Mouse (Mus musculus) MEL (cell line): ENCODE data around the gene Ino80b.

ENCODE experiments used
- CHD2 ChIP-seq: IDR thresholded peaks from 2 replicates; pipeline ENCODE4 v1.6.1; 2011; ENCODE audit warnings: low read length, improper control_type of control experiment
- CTCF ChIP-seq, 3 experiments: IDR thresholded peaks in 2 of 3; conservative IDR thresholded peaks in 1 of 3; 2 replicates each; pipeline ENCODE4 v1.5.1; 2011 to 2012; ENCODE audit warnings: low read length in 3 of 3, low read depth in 2 of 3, mild to moderate bottlenecking in 2 of 3, improper control_type of control experiment in 1 of 3, inconsistent platforms in 1 of 3, mixed read lengths in 1 of 3, moderate library complexity in 1 of 3; ENCODE audit not compliant: control insufficient read depth in 1 of 3, insufficient read depth in 1 of 3, poor library complexity in 1 of 3, severe bottlenecking in 1 of 3
- E2F4 ChIP-seq: IDR thresholded peaks from 2 replicates; pipeline ENCODE4 v1.6.1; 2011; ENCODE audit warnings: low read depth, low read length, improper control_type of control experiment, borderline replicate concordance
- EP300 ChIP-seq, 2 experiments: IDR thresholded peaks; 2 replicates each; pipeline ENCODE4 v1.6.1; 2011; ENCODE audit warnings: improper control_type of control experiment in 2 of 2, low read length in 2 of 2, low read depth in 1 of 2, mild to moderate bottlenecking in 1 of 2
- GATA1 ChIP-seq: IDR thresholded peaks from 2 replicates; pipeline ENCODE4 v1.6.1; 2011; ENCODE audit warnings: low read depth, low read length, improper control_type of control experiment
- HCFC1 ChIP-seq: IDR thresholded peaks from 2 replicates; pipeline ENCODE4 v1.6.1; 2012; ENCODE audit warnings: low read depth, mild to moderate bottlenecking, inconsistent platforms, low read length, improper control_type of control experiment, moderate library complexity
- JUND ChIP-seq: IDR thresholded peaks from 2 replicates; pipeline ENCODE4 v1.6.1; 2011; ENCODE audit warnings: low read depth, mild to moderate bottlenecking, improper control_type of control experiment, low read length
- MAX ChIP-seq: IDR thresholded peaks from 2 replicates; pipeline ENCODE4 v1.6.1; 2011; ENCODE audit warnings: low read length, improper control_type of control experiment
- MEF2A ChIP-seq: IDR thresholded peaks from 2 replicates; pipeline ENCODE4 v1.6.1; 2014; ENCODE audit warnings: low read depth, mild to moderate bottlenecking, inconsistent platforms, low read length, improper control_type of control experiment; ENCODE audit not compliant: poor library complexity, insufficient replicate concordance, severe bottlenecking; ENCODE audit errors: extremely low read depth
- POLR2A ChIP-seq, 2 experiments: IDR thresholded peaks; 2 replicates each; pipeline ENCODE4 v1.6.1; 2011 to 2012; ENCODE audit warnings: low read length in 2 of 2, mild to moderate bottlenecking in 2 of 2, control low read depth in 1 of 2, improper control_type of control experiment in 1 of 2, low read depth in 1 of 2, moderate library complexity in 1 of 2; ENCODE audit not compliant: control insufficient read depth in 1 of 2, insufficient read depth in 1 of 2, poor library complexity in 1 of 2
- USF1 ChIP-seq: IDR thresholded peaks from 2 replicates; pipeline ENCODE4 v1.6.1; 2014; ENCODE audit warnings: low read depth, mild to moderate bottlenecking, inconsistent platforms, low read length, improper control_type of control experiment, moderate library complexity
- USF2 ChIP-seq, 2 experiments: IDR thresholded peaks; 2 replicates each; pipeline ENCODE4 v1.6.1; 2011 to 2012; ENCODE audit warnings: improper control_type of control experiment in 2 of 2, low read length in 2 of 2, borderline replicate concordance in 1 of 2, inconsistent platforms in 1 of 2, low read depth in 1 of 2, mild to moderate bottlenecking in 1 of 2; ENCODE audit not compliant: insufficient read depth in 1 of 2
- ZC3H11A ChIP-seq: IDR thresholded peaks from 2 replicates; pipeline ENCODE4 v1.6.1; 2012; ENCODE audit warnings: low read depth, mild to moderate bottlenecking, inconsistent platforms, low read length, improper control_type of control experiment

GRCm38 (mm10) chr6:83098411-83098810 lies 26.8 kb downstream of the Ino80b start:
- no peak for TF ChIP-seq ZC3H11A
- TF ChIP-seq GATA1 = no peak
- TF ChIP-seq HCFC1 = no peak
- no peak for TF ChIP-seq MAX
- TF ChIP-seq CTCF (IDR thresholded peaks at IDR 0.05 in 2 of 3, conservative IDR thresholded peaks at IDR 0.05 in 1 of 3; ENCODE audit: control insufficient read depth in 1 of 3, insufficient read depth in 1 of 3, low read depth in 2 of 3, low read length in 3 of 3, poor library complexity in 1 of 3, severe bottlenecking in 1 of 3) = no peak
- no peak for TF ChIP-seq EP300 (IDR thresholded peaks at IDR 0.05; ENCODE audit: low read depth in 1 of 2, low read length in 2 of 2)
- TF ChIP-seq CHD2 = no peak
- TF ChIP-seq MEF2A = no peak
- TF ChIP-seq E2F4 = no peak
- TF ChIP-seq USF2 (IDR thresholded peaks at IDR 0.05; ENCODE audit: borderline replicate concordance in 1 of 2, insufficient read depth in 1 of 2, low read depth in 1 of 2, low read length in 2 of 2) = no peak
- TF ChIP-seq POLR2A (IDR thresholded peaks at IDR 0.05; ENCODE audit: control insufficient read depth in 1 of 2, insufficient read depth in 1 of 2, low read depth in 1 of 2, low read length in 2 of 2, poor library complexity in 1 of 2) = no peak
- no peak for TF ChIP-seq USF1
- TF ChIP-seq JUND = no peak
